Mouse (Mus musculus) spleen, adult 2 months (tissue): Measurements from ENCODE around the gene Tex45.

Experiments used
- CTCF ChIP-seq: fragments of 200-500 bp; IDR thresholded peaks from 2 replicates; pipeline ENCODE4 v1.5.1; 2011; ENCODE audit warnings: mild to moderate bottlenecking, inconsistent platforms; ENCODE audit not compliant: insufficient read depth, insufficient read length, insufficient replicate concordance; ENCODE audit errors: extremely low read depth
- POLR2A ChIP-seq: fragments of 200-500 bp; IDR thresholded peaks from 2 replicates; pipeline ENCODE4 v1.6.1; 2011; ENCODE audit warnings: low read depth, low read length, inconsistent platforms

GRCm38 (mm10) chr8:3449226-3449625, 21.4 kb upstream of the Tex45 start:
- TF ChIP-seq CTCF (no peak), POLR2A (no peak)
